In the genomic region with DNA sequence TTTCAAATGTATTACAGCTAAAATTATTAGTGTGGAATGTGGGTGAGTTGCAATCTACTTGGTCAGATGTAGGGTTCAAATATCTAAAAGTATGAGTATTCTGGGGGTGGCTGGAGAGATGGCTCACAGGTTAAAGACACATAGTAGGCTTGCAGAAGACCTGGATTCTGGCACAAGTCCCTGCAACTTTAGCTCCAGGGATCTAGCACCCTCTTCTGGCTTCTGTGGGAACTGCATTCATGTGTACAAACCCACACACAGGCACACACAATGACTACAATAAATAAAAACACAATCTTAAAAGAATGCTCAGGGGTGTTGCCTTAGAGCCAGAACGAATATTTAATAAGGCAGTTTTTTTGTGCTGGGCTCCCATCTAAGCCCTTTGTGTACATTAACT, we compare ENCODE assay signal across 21 mouse cellular contexts. TPM values are rescaled to one million over a fixed set of nuclear protein-coding genes. Genes with fewer than 3 reads are reported as not detected.
A peak's percentile ranks its signal among the peaks of the same experiment; 100 is the strongest.
DNase-seq lines count a peak whose midpoint lies in the region; ATAC-seq and TF ChIP-seq lines count a peak whose summit lies in the region.
"Had no signal": no experiment of that assay in that cellular context is flagged by ENCODE, and none has a peak within 500 bp of the region (broad histone marks: within the 10 kb centered on the region; RNA-seq: fewer than 3 reads in every experiment).

No protein-coding gene starts in this region.

- DNase-seq in CD4-positive, CD25-positive, alpha-beta regulatory T cell, adult 2 months (ENCODE audit: low read depth, low spot score), result peak; percentile 38
- DNase-seq in liver, embryonic 14.5 days (ENCODE audit: low read depth in 3 of 3, low spot score in 3 of 3), result no peak
- no peak for DNase-seq in liver, embryonic 11.5 days (ENCODE audit: low spot score)
- peak; percentile 59 for DNase-seq in ES-CJ7 (ENCODE audit: low read depth, low spot score)
- peak; percentile 52 for DNase-seq in induced T-regulatory cell, adult 2 months (ENCODE audit: low read depth)
- no peak for DNase-seq in cerebellum, postnatal 25 days
- DNase-seq in heart, postnatal 36 days, result no peak
- DNase-seq: cerebellum, adult 8-10 months; embryo, embryonic 11 days; heart, postnatal 10 days; kidney, adult 9 months; thymus, postnatal 36 days had no signal

- WGBS in liver, embryonic 14.5 days (ENCODE audit: insufficient replicate concordance), result 29% methylated on average over 1 of the region's 1 CpGs
- WGBS in liver, embryonic 11.5 days, result 61% methylated on average over 1 of the region's 1 CpGs

- no peak overlapping the region for H3K27ac ChIP-seq in liver, embryonic 14.5 days
- no peak overlapping the region for H3K27ac ChIP-seq in liver, embryonic 11.5 days (ENCODE audit: low read depth, low read length)
- H3K27ac ChIP-seq: forebrain, embryonic 15.5 days; limb, embryonic 13.5 days; lung, embryonic 15.5 days; neural tube, embryonic 13.5 days; stomach, embryonic 15.5 days had no signal

- no peak overlapping the region for H3K9ac ChIP-seq in liver, embryonic 14.5 days (replicated peaks)
- no peak overlapping the region for H3K9ac ChIP-seq in liver, embryonic 11.5 days (ENCODE audit: low read depth, low read length)
- H3K9ac ChIP-seq: forebrain, embryonic 15.5 days; limb, embryonic 13.5 days; lung, embryonic 15.5 days; neural tube, embryonic 13.5 days; stomach, embryonic 15.5 days had no signal

- peak; percentile 57 for TF ChIP-seq CTCF in liver, embryonic 14.5 days (IDR thresholded peaks at IDR 0.05; ENCODE audit: low read depth)

- H3K9me3 ChIP-seq in liver, embryonic 14.5 days (ENCODE audit: control insufficient read depth, low read length), result no peaks in the 10 kb centered on the region
- no peaks in the 10 kb centered on the region for H3K9me3 ChIP-seq in liver, embryonic 11.5 days (ENCODE audit: control insufficient read depth, low read length)
- H3K9me3 ChIP-seq: forebrain, embryonic 15.5 days; limb, embryonic 13.5 days; lung, embryonic 15.5 days; megakaryocyte, embryonic 14.5 days; neural tube, embryonic 13.5 days; stomach, embryonic 15.5 days had no signal

- H3K36me3 ChIP-seq in liver, embryonic 14.5 days (replicated peaks; ENCODE audit: control insufficient read depth, insufficient read depth, low read depth), result no peaks in the 10 kb centered on the region
- no peaks in the 10 kb centered on the region for H3K36me3 ChIP-seq in liver, embryonic 11.5 days (ENCODE audit: control insufficient read depth, insufficient read depth, low read length)
- H3K36me3 ChIP-seq: forebrain, embryonic 15.5 days; limb, embryonic 13.5 days; lung, embryonic 15.5 days; neural tube, embryonic 13.5 days; stomach, embryonic 15.5 days had no signal

- peaks cover 0 to 5% of the 10 kb centered on the region in 2 experiments; a peak in 2 of 4 replicates for H3K4me1 ChIP-seq in liver, embryonic 14.5 days (replicated peaks; ENCODE audit: control insufficient read depth in 2 of 2, insufficient read depth in 2 of 2, low read length in 1 of 2)
- 0 out of 2 replicates have a peak, but pooled peaks cover under 1% of the 10 kb centered on the region for H3K4me1 ChIP-seq in liver, embryonic 11.5 days (replicated peaks; ENCODE audit: control insufficient read depth, insufficient read depth, low read length)
- H3K4me1 ChIP-seq: forebrain, embryonic 15.5 days; lung, embryonic 15.5 days; stomach, embryonic 15.5 days had no signal

- no peaks in the 10 kb centered on the region for H3K27me3 ChIP-seq in liver, embryonic 14.5 days (ENCODE audit: control insufficient read depth, insufficient read depth, low read length)
- no peaks in the 10 kb centered on the region for H3K27me3 ChIP-seq in liver, embryonic 11.5 days (replicated peaks; ENCODE audit: control insufficient read depth, insufficient read depth, low read length)
- H3K27me3 ChIP-seq: forebrain, embryonic 15.5 days; limb, embryonic 13.5 days; lung, embryonic 15.5 days; megakaryocyte, embryonic 14.5 days; neural tube, embryonic 13.5 days; stomach, embryonic 15.5 days had no signal

- no peak for ATAC-seq in CD4-positive, CD25-positive, alpha-beta regulatory T cell, adult 4 months
- no peak for ATAC-seq in liver, embryonic 14.5 days (ENCODE audit: insufficient read depth)
- no peak for ATAC-seq in liver, embryonic 11.5 days (replicated peaks; ENCODE audit: low FRiP score)
- ATAC-seq: forebrain, embryonic 15.5 days; hindbrain, embryonic 16.5 days had no signal

- no peak overlapping the region for H3K4me2 ChIP-seq in liver, embryonic 14.5 days (ENCODE audit: low read depth)
- no peak overlapping the region for H3K4me2 ChIP-seq in liver, embryonic 11.5 days
- H3K4me2 ChIP-seq: forebrain, embryonic 15.5 days; limb, embryonic 13.5 days; lung, embryonic 15.5 days; neural tube, embryonic 13.5 days; stomach, embryonic 15.5 days had no signal

- no peak overlapping the region for H3K4me3 ChIP-seq in liver, embryonic 14.5 days (ENCODE audit: insufficient read depth in 1 of 2, low read depth in 2 of 2, low read length in 2 of 2)
- H3K4me3 ChIP-seq in liver, embryonic 11.5 days (ENCODE audit: low read depth, low read length), result no peak overlapping the region
- H3K4me3 ChIP-seq: forebrain, embryonic 15.5 days; limb, embryonic 13.5 days; lung, embryonic 15.5 days; megakaryocyte, embryonic 14.5 days; neural tube, embryonic 13.5 days; stomach, embryonic 15.5 days had no signal

- no peak for TF ChIP-seq EP300 in liver, embryonic 14.5 days (IDR thresholded peaks at IDR 0.05; ENCODE audit: low read depth)

- intact Hi-C loops in heart, postnatal 36 days (cut with DNase I), result no loop called here

RNA-seq across cellular contexts. Expression of a gene that starts 23.3 kb away (rescaled TPM):
- polyA plus RNA-seq in CD4-positive, CD25-positive, alpha-beta regulatory T cell, adult 4 months (2017; shearing (Covaris generic)), result 1 to 10 TPM; 5.4 to 8.7 TPM
- polyA plus RNA-seq in liver, embryonic 14.5 days (2012; rRNA removed), result 0.01 TPM in 1 of 2 replicates, not detected in the other
- polyA plus RNA-seq in liver, embryonic 14.5 days (2014; fragmentation: Nextera tagmentation; extraction: Ambion mirVana), result 0.03 TPM in 1 of 2 replicates, not detected in the other
- polyA plus RNA-seq in liver, embryonic 11.5 days (2014; fragmentation: Nextera tagmentation; extraction: Ambion mirVana), result 0.25 and 0.27 TPM in 2 replicates
- not detected for total RNA-seq in heart, postnatal 36 days (2021)
- total RNA-seq: heart, adult 8-10 months; heart, postnatal 10 days had no signal

Comparison
In these comparisons a context has a peak if more than half of its experiments do, and no peak if none do; other contexts are left out.
1. DNase-seq: peak in CD4-positive, CD25-positive, alpha-beta regulatory T cell, adult 2 months (single experiment), ES-CJ7 (single experiment) and induced T-regulatory cell, adult 2 months (single experiment); none in liver, embryonic 14.5 days (0 of 3), liver, embryonic 11.5 days (single experiment), cerebellum, postnatal 25 days (0 of 2) and heart, postnatal 36 days (0 of 2).